Mouse (Mus musculus) liver, embryonic 16.5 days (tissue): Measurements from ENCODE around the gene Hjurp. TPM values are rescaled to one million over a fixed set of nuclear protein-coding genes. Genes with fewer than 3 reads are reported as not detected.

Experiments used
- ATAC-seq: fragments of 200-750 bp; cut with Nextera tagmentation; 2 replicates; pipeline ENCODE4 v1.8.0; 2017; ENCODE audit warnings: low read depth, mild to moderate bottlenecking, moderate number of reproducible peaks, moderate library complexity
- H3K27ac ChIP-seq: fragments of 300-500 bp; sonication (generic); 2 replicates; pipeline ENCODE4 v1.5.1; 2014; ENCODE audit warnings: mild to moderate bottlenecking, low read length
- H3K27me3 ChIP-seq: fragments of 300-500 bp; sonication (generic); 2 replicates; pipeline ENCODE4 v1.6.1; 2014; ENCODE audit warnings: low read depth, low read length, mixed read lengths; ENCODE audit not compliant: control insufficient read depth, insufficient read depth
- H3K36me3 ChIP-seq: fragments of 300-500 bp; sonication (generic); 2 replicates; pipeline ENCODE4 v1.6.1; 2014; ENCODE audit warnings: mild to moderate bottlenecking; ENCODE audit not compliant: control insufficient read depth, insufficient read depth
- H3K4me1 ChIP-seq: fragments of 300-500 bp; sonication (generic); 2 replicates; pipeline ENCODE4 v1.6.1; 2014; ENCODE audit warnings: low read depth, low read length, mixed read lengths; ENCODE audit not compliant: control insufficient read depth
- H3K4me2 ChIP-seq: fragments of 300-500 bp; sonication (generic); 2 replicates; pipeline ENCODE4 v1.6.1; 2014; ENCODE audit warnings: low read depth, low read length, mixed read lengths
- H3K4me3 ChIP-seq: fragments of 300-500 bp; sonication (generic); 2 replicates; pipeline ENCODE4 v1.5.1; 2014; ENCODE audit warnings: low read depth, mild to moderate bottlenecking, low read length
- H3K9ac ChIP-seq: fragments of 300-500 bp; sonication (generic); 2 replicates; pipeline ENCODE4 v1.6.1; 2014; ENCODE audit warnings: low read depth, low read length
- H3K9me3 ChIP-seq: fragments of 300-500 bp; sonication (generic); replicated peaks from 2 replicates; pipeline ENCODE4 v1.6.1; 2016; ENCODE audit warnings: low read length; ENCODE audit not compliant: control insufficient read depth
- WGBS: fragments of 180-500 bp; shearing (Covaris S2); extraction: QIAGEN DNeasy Blood & Tissue Kit; methylation state at CpG from one replicate; pipeline ENCODE4 v1.1.7; 2014; ENCODE audit not compliant: insufficient replicate concordance; 5-methylcytosine and 5-hydroxymethylcytosine counted together
- polyA plus RNA-seq: library from polyadenylated mRNA; unstranded; fragments of >200 nt; fragmentation: Nextera tagmentation; extraction: Ambion mirVana; gene quantifications from 2 replicates; pipeline ENCODE4 v1.2.1, GENCODE M21; 2015

Hjurp gene
- polyA plus RNA-seq, 1 experiment from 2014 or later = 71.4 TPM

DNA sequence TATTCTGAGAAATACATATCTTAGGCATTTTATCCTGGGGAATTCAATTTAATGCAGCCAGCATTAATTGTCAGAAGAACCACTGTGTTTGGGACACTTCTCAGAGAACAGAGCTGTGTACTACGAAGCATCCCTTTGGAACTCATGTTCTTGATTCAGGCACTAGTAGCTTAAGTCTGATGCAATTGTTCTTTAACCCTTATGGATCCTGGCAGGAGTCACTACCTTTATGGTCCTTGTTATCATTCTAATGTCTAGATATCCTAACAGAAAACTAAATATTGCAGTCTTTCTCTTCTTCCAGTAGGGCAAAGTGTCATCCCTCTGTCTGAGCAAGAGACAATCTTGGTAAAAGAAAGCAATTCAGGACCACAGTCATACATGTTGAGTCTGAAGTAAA lies 64.4 kb downstream of the Hjurp start:
- no peak overlapping the region for H3K9ac ChIP-seq
- no peak overlapping the region for H3K27ac ChIP-seq
- 48% methylated on average over 1 of the region's 1 CpGs for WGBS
- no peaks in the 10 kb centered on the region for H3K27me3 ChIP-seq
- H3K4me1 ChIP-seq = no peaks in the 10 kb centered on the region; the same call in 1 of the 2 replicates
- no peak overlapping the region for H3K4me2 ChIP-seq
- no peak for ATAC-seq
- no peaks in the 10 kb centered on the region for H3K36me3 ChIP-seq
- H3K9me3 ChIP-seq = peaks cover 26% of the 10 kb centered on the region
- H3K4me3 ChIP-seq = no peak overlapping the region

Other genes with a start within 250 kb of the Hjurp start
- 0.14 and 0.20 TPM in 2 replicates for gene Ugt1a10, start 222.2 kb downstream of the Hjurp start, polyA plus RNA-seq
- 0.11 and 0.44 TPM in 2 replicates for gene Ugt1a9, start 206.8 kb downstream of the Hjurp start, polyA plus RNA-seq
- gene Ugt1a8, start 189.8 kb downstream of the Hjurp start, polyA plus RNA-seq = not detected in 2 replicates
- 3.0 TPM in 2 replicates for gene Ugt1a7c, start 182.6 kb downstream of the Hjurp start, polyA plus RNA-seq
- gene Ugt1a6b, start 174.4 kb downstream of the Hjurp start, polyA plus RNA-seq = 18.7 and 20.1 TPM in 2 replicates
- 21.1 and 21.8 TPM in 2 replicates for gene Ugt1a6a, start 142.8 kb downstream of the Hjurp start, polyA plus RNA-seq
- 0.05 TPM in 1 of 2 replicates, not detected in the other for gene Ugt1a5, start 111.6 kb downstream of the Hjurp start, polyA plus RNA-seq
- 0.11 and 0.17 TPM in 2 replicates for gene Ugt1a2, start 77.0 kb downstream of the Hjurp start, polyA plus RNA-seq
- gene Dnajb3, start 71.9 kb downstream of the Hjurp start, polyA plus RNA-seq = 7.7 and 9.4 TPM in 2 replicates
- gene Ugt1a1, start 65.7 kb downstream of the Hjurp start, polyA plus RNA-seq = 0.11 and 0.21 TPM in 2 replicates
- gene Mroh2a, start 50.6 kb downstream of the Hjurp start, polyA plus RNA-seq = 0.54 and 0.61 TPM in 2 replicates
- gene Trpm8, start within 50 bp of the Hjurp start, polyA plus RNA-seq = not detected in 2 replicates
- 472 and 497 TPM in 2 replicates for gene Spp2, start 129.3 kb upstream of the Hjurp start, polyA plus RNA-seq
- gene Glrp1, start 232.4 kb upstream of the Hjurp start, polyA plus RNA-seq = 0.05 and 0.11 TPM in 2 replicates